Mouse (Mus musculus) cortical plate, adult 2 months (tissue): ENCODE results near the gene Prr13.

Experiments used
- CTCF ChIP-seq: fragments of 200-500 bp; IDR thresholded peaks from 2 replicates; pipeline ENCODE4 v1.5.1; 2011; ENCODE audit warnings: mild to moderate bottlenecking, control low read depth, low read length; ENCODE audit not compliant: insufficient read depth; ENCODE audit errors: extremely low read depth
- POLR2A ChIP-seq: fragments of 200-500 bp; IDR thresholded peaks from 2 replicates; pipeline ENCODE4 v1.6.1; 2011; ENCODE audit warnings: mild to moderate bottlenecking, low read length, control low read depth; ENCODE audit not compliant: insufficient read depth; ENCODE audit errors: extremely low read depth

GRCm38 (mm10) chr15:102458050-102458736 lies 635 bp upstream of the Prr13 start:
- TF ChIP-seq CTCF (no peak), POLR2A (no peak)
